Mouse (Mus musculus): ENCODE measurements around the gene Pex13. TPM values are rescaled to one million over a fixed set of nuclear protein-coding genes. Genes with fewer than 3 reads are reported as not detected.

Gene Pex13
- polyA plus RNA-seq, 1 experiment: 17.6 TPM

DNA sequence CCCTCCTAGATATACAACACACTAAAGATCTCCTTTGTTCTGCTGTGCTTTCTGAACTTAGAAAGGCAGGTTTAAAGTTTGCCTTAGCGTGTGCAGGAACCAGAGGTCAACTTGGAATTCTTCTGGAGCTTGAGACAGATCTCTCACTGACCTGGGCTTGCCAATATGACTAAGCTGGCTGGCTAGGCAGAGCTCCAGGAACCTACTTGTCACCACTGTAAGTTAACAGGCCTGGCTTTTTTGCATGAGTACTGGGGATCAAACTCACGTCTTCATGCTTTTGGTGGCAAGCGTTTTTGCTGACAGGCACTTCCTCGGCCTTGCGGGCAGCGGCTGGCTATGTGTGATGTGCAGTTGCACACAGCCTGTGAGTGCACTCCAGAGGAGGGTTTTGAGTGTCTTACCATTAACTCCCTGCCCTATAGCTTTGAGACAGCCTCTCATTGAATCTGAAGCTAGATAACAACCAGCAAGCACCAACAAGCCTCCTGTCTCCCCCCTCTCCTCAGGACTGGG, 14.7 kb upstream of the Pex13 start:
- no peak for TF ChIP-seq POLR2A (IDR thresholded peaks at IDR 0.05; ENCODE audit: borderline replicate concordance, extremely low read depth, insufficient read depth, insufficient read length, poor library complexity, severe bottlenecking)
- TF ChIP-seq CTCF (IDR thresholded peaks at IDR 0.05; ENCODE audit: borderline replicate concordance, extremely low read depth, insufficient read depth, insufficient read length): no peak
- no peak for DNase-seq (ENCODE audit: low read depth)

DNA sequence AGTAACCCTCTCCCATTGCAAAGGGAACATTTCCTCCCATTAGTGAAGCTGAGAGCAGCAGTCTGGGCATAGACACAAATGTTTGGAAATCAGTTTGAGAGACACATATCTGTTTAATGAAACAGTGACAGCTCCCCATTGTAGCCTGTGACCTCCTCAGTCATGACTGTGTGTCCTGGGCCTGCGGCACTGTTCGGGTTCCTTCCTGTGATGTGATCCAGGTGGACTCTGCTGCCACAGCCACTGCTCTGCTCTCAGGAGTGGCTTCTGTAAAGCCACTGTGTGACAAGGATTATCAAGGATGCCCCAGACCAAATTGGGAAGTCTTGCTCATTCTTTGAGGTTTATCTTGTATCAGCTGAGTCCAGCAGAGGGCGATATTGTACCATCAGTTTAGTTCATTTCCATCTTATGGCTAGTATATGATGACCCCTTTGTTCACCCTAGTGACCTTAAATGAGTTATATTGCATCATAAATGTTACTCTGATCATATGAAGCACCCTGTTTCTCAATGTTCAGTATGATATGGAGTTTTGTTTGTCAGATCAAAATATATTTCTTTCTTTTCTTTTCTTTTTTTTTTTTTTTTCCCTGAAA, 13.4 kb upstream of the Pex13 start:
- peak; percentile 84 for DNase-seq (ENCODE audit: low read depth)

DNA sequence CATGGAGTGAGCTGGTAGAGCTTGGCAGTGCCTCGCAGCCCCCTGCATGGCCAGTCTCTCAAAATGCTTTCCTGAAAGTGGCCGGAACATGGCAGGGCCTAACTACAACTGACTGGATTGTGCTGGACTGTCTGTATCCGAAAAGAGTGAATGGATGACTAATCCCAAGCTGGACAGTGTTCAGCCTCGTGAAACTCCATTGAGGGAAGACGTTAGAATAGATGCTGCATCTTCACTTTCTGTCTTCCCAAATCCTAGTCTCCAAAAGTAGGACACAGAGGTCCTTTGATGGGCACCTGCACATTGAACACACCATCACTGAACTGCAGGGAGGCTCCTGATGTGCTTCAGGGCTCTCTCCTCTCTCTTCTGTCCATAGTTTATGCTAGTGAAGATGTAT, 10.3 kb upstream of the Pex13 start:
- TF ChIP-seq POLR2A (IDR thresholded peaks at IDR 0.05; ENCODE audit: borderline replicate concordance, extremely low read depth, insufficient read depth, insufficient read length, poor library complexity, severe bottlenecking): no peak
- no peak for TF ChIP-seq CTCF (IDR thresholded peaks at IDR 0.05; ENCODE audit: borderline replicate concordance, extremely low read depth, insufficient read depth, insufficient read length)
- no peak for DNase-seq (ENCODE audit: low read depth)

More for the DNA sequence above, 13.4 kb upstream of the Pex13 start:
- TF ChIP-seq CTCF (IDR thresholded peaks at IDR 0.05; ENCODE audit: borderline replicate concordance, extremely low read depth, insufficient read depth, insufficient read length) (peak; percentile 51; the same call in 1 of the 2 replicates), POLR2A (IDR thresholded peaks at IDR 0.05; ENCODE audit: borderline replicate concordance, extremely low read depth, insufficient read depth, insufficient read length, poor library complexity, severe bottlenecking) (no peak)

DNA sequence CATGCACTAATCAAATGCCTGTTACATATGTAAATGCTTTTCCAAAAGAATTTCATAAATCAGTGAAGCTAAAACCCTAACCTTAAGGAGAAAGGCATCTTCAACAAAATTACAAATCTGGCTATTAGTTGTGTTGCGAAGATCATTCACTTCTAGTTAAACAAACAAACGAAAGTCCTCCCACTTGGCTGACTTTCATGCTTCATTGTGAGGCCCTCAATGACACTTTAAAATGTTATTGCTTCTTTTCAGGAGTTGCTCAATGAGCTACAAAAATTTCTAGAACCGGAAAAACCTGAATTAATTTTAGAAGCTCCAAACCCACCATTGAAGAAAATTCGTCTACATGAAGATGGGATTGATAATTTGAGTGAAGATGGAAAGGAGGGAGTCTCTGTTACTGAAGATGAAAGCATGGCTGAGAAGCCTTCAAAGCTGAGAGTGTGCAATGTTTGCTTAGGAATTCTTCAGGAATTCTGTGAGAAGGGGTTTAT, 6.5 kb upstream of the Pex13 start:
- DNase-seq (ENCODE audit: low read depth): no peak
- TF ChIP-seq CTCF (IDR thresholded peaks at IDR 0.05; ENCODE audit: borderline replicate concordance, extremely low read depth, insufficient read depth, insufficient read length): no peak
- TF ChIP-seq POLR2A (IDR thresholded peaks at IDR 0.05; ENCODE audit: borderline replicate concordance, extremely low read depth, insufficient read depth, insufficient read length, poor library complexity, severe bottlenecking): no peak

DNA sequence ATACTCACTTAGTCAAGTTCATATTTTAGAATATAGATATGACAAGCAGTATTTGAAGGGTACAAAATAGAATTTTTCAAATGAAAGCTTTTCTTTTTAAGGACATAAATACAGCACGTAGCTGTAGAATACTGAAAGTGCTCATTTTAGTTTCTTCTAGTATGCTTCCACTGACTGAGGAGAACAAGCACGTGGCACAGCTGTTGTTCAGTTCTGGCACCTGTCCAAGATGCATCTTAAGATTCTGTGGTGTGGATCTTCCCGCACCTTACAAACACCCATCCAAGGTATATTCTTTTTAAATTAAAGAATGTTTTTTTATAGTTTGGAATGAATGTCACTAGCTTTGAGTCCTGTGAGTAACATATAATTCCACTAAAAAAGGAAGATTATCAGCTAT, 1.4 kb upstream of the Pex13 start:
- peak; percentile 70 for DNase-seq (ENCODE audit: low read depth)
- TF ChIP-seq POLR2A (IDR thresholded peaks at IDR 0.05; ENCODE audit: borderline replicate concordance, extremely low read depth, insufficient read depth, insufficient read length, poor library complexity, severe bottlenecking) (no peak), CTCF (IDR thresholded peaks at IDR 0.05; ENCODE audit: borderline replicate concordance, extremely low read depth, insufficient read depth, insufficient read length) (no peak)

DNA sequence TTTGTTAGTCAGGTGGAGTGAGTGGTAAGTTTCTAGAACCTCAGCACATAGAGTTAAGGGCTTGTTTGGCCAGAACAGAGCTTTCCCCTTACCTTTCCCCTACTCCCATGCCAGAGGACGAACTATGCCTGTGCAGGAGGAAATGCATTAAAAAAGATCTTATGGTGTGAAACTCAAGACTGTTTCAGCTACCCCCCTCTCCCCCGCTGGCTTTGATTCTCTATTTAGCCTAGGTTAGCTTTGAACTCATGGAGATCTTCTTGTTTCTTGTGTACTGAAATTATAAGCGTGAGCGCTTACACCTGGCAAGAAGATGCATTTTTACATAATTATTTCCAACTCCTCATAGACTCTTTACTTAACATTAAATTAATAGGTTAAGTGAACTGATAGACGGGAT, 767 bp upstream of the Pex13 start:
- DNase-seq (ENCODE audit: low read depth): no peak
- TF ChIP-seq CTCF (IDR thresholded peaks at IDR 0.05; ENCODE audit: borderline replicate concordance, extremely low read depth, insufficient read depth, insufficient read length): no peak
- no peak for TF ChIP-seq POLR2A (IDR thresholded peaks at IDR 0.05; ENCODE audit: borderline replicate concordance, extremely low read depth, insufficient read depth, insufficient read length, poor library complexity, severe bottlenecking)

DNA sequence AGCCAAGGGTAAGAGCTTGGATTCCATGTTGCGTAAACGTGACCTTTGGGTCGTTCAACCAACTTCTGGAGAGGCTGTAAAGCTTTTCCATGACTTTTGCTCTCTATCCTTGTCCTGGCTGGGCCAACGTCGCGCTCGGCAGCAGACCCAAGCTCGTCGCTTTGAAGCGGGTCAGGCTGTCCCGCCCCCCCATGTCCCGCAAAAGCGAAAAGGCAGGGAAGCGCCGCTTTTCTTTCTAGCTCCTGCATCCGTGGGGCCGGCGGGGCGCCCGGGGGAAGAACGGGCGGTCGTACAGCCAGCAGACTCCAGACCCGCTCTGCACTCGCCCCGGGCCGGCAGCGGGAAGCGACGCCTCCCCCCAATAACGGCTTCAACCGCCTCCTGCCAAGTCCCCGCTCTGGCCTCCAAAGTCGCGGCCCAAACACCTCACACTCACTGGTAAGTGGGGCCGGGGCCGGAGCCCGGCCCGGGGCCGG, 410 bp downstream of the Pex13 start, which contains the start of gene Pus10:
Gene Pus10, plus strand, starts transcription at position 364 of the 476 bp plus-strand sequence.
- DNase-seq (ENCODE audit: low read depth): no peak
- TF ChIP-seq CTCF (IDR thresholded peaks at IDR 0.05; ENCODE audit: borderline replicate concordance, extremely low read depth, insufficient read depth, insufficient read length) (no peak), POLR2A (IDR thresholded peaks at IDR 0.05; ENCODE audit: borderline replicate concordance, extremely low read depth, insufficient read depth, insufficient read length, poor library complexity, severe bottlenecking) (no peak)

DNA sequence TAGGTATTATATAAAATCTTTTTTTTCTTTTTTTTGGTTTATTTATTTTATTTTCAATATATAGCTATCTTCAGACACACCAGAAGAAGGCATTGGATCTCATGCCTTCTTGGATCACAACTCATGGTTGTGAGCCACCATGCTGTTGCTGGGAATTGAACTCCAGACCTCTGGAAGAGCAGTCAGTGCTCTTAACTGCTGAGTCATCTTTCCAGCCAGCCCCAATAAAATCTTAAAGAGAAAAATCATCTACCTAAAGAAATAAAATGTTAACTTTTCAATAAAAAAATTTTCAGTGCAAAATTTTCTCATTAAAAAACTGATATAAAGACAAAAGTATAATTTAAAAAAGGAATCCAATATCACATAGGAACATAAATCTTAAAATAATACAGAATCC, 1.5 kb downstream of the Pex13 start:
- DNase-seq (ENCODE audit: low read depth): no peak
- TF ChIP-seq POLR2A (IDR thresholded peaks at IDR 0.05; ENCODE audit: borderline replicate concordance, extremely low read depth, insufficient read depth, insufficient read length, poor library complexity, severe bottlenecking): no peak
- TF ChIP-seq CTCF (IDR thresholded peaks at IDR 0.05; ENCODE audit: borderline replicate concordance, extremely low read depth, insufficient read depth, insufficient read length): no peak

DNA sequence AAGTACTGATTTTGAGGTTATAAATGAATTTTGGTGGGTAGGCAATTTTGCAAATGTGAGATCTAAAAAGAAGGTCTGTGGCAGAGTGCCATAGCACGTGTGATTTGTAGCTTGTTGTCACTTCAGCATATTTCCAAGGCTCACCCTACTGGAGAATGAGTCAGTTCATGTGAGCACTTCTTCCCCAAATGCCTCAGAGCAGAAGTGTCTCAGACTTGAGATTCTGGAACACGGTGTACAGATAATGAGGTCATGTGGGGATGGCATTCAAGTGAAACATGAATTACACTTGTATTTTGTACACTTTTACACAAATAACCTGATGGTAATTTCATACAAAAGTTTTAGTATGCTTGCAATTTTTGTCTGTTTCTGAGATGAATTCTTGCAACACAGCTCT, 8.0 kb downstream of the Pex13 start:
- TF ChIP-seq CTCF (IDR thresholded peaks at IDR 0.05; ENCODE audit: borderline replicate concordance, extremely low read depth, insufficient read depth, insufficient read length) (no peak), POLR2A (IDR thresholded peaks at IDR 0.05; ENCODE audit: borderline replicate concordance, extremely low read depth, insufficient read depth, insufficient read length, poor library complexity, severe bottlenecking) (no peak)

DNA sequence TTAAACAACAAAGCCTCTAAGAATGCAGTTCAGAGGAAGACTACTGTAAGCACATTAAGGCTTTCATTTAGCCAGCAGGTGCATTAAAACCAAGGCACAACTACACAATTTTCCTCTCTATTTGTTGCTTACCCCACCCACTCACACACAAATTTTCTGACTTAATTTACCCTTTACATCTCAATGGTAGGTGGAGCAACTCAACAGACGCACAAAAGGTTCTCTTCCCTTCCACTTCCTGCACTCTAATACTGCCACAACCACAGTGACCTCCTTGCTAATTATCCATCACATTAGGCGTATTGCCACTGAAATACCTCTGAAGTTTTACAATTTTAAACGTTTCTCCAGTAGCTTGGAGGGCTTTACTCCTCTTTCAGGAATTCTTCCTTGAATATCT, 12.1 kb downstream of the Pex13 start:
- TF ChIP-seq POLR2A (IDR thresholded peaks at IDR 0.05; ENCODE audit: borderline replicate concordance, extremely low read depth, insufficient read depth, insufficient read length, poor library complexity, severe bottlenecking): no peak
- TF ChIP-seq CTCF (IDR thresholded peaks at IDR 0.05; ENCODE audit: borderline replicate concordance, extremely low read depth, insufficient read depth, insufficient read length): no peak
- DNase-seq (ENCODE audit: low read depth): no peak

More for the DNA sequence above, 8.0 kb downstream of the Pex13 start:
- DNase-seq (ENCODE audit: low read depth): no peak

DNA sequence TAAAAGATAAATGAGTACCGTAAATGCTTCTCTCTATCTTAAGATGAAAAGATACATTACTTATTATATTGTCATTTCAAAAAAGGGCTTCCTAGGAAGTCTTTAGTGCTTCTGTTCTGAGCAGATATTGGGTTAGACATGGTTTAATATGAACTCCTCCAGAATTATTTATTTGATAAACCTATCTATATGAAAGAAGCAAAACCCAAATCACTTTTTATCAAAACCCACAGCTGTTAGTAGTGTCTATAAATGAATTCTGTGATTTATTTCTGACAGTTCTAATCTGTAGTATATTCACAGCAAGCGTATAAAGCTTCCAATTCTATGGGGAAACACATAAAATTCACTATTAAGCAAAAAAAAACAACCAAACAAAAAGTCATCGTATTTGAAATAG, 17.9 kb downstream of the Pex13 start:
- TF ChIP-seq POLR2A (IDR thresholded peaks at IDR 0.05; ENCODE audit: borderline replicate concordance, extremely low read depth, insufficient read depth, insufficient read length, poor library complexity, severe bottlenecking): no peak
- TF ChIP-seq CTCF (IDR thresholded peaks at IDR 0.05; ENCODE audit: borderline replicate concordance, extremely low read depth, insufficient read depth, insufficient read length): no peak
- no peak for DNase-seq (ENCODE audit: low read depth)

DNA sequence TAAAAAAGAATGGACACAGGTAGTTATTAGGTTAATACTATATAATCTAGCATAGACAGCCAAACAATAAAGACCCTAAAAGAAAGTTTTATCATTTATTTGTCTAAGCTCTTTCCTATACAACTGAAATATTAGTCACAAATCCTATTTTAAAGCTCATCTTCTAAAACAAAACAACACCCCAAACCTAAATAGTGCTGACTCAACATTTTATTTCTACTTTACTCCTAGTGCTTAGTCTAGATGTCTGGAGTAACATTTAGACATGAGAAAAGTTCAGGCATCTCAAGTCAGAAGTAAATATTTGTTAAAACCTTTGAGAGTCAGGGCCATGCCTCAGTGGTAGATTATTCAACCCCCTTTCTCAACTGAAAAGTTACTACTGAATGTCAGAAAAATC, 18.3 kb downstream of the Pex13 start:
- no peak for TF ChIP-seq POLR2A (IDR thresholded peaks at IDR 0.05; ENCODE audit: borderline replicate concordance, extremely low read depth, insufficient read depth, insufficient read length, poor library complexity, severe bottlenecking)
- no peak for DNase-seq (ENCODE audit: low read depth)
